Mouse (Mus musculus): ENCODE measurements around the gene Cgnl1. TPM values are rescaled to one million over a fixed set of nuclear protein-coding genes. Genes with fewer than 3 reads are reported as not detected.
A peak's percentile ranks its signal among the peaks of the same experiment; 100 is the strongest.

Gene Cgnl1
- polyA plus RNA-seq, 1 experiment from 2014 or later, result 6.3 TPM

DNA sequence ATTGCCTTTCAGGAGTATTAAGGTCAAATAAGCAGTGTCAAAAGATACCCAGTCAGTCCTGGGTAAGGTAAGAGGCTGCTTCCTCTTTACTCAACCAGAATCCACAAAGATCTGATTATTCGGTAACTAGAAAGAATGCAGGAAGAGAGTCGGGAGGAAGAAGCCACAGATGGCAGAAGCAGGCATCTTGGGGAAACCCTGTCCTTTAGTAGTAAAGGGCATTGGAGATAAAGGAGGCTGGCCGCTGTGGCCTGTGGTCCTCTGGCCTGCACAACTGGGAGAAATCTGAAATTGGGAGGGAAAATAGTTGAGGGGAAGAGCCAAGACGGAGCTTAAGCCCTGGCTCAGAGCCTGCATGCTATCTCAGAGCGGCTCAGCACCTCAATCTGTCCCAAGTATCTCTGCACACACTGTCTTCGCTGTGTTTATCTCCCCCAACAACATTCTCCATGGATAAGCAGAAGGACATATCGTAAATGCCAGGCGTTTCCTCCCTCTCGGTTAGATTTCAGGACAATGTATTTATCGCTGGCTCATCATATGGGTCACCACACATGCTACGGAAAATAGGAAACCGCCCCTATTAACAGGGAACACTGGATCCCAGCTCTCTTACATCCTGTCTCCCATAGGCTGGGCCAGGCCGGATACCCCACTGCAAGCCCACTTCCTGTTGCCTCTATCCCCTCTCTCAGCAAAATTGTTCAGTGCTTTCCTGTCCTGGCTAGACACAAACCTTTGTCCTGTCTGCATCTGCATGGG lies 164.9 kb downstream of the Cgnl1 start:
- H3K27ac ChIP-seq (replicated peaks), result no peak overlapping the region; the same call in 1 of the 2 replicates
- no peak for DNase-seq (ENCODE audit: low spot score)
- WGBS, result 84% methylated on average over 13 of the region's 13 CpGs

GRCm38 (mm10) chr9:71604914-71605635 lies 166.3 kb downstream of the Cgnl1 start:
- DNase-seq (ENCODE audit: low spot score), result no peak
- H3K4me1 ChIP-seq, result peaks cover 9% of the 10 kb centered on the region
- no peaks in the 10 kb centered on the region for H3K27me3 ChIP-seq (ENCODE audit: low read depth, poor library complexity, severe bottlenecking)
- H3K36me3 ChIP-seq, result no peaks in the 10 kb centered on the region
- WGBS, result 31% methylated on average over 6 of the region's 6 CpGs
- no peaks in the 10 kb centered on the region for H3K9me3 ChIP-seq (replicated peaks)
- H3K4me3 ChIP-seq, result no peak overlapping the region
- no peak overlapping the region for H3K27ac ChIP-seq (replicated peaks)

More for the DNA sequence above, 164.9 kb downstream of the Cgnl1 start:
- Histone ChIP-seq H3K9me3 (replicated peaks) (no peaks in the 10 kb centered on the region), H3K4me3 (no peak overlapping the region), H3K27me3 (ENCODE audit: low read depth, poor library complexity, severe bottlenecking) (no peaks in the 10 kb centered on the region), H3K4me1 (peaks cover 9% of the 10 kb centered on the region), H3K36me3 (no peaks in the 10 kb centered on the region)

DNA sequence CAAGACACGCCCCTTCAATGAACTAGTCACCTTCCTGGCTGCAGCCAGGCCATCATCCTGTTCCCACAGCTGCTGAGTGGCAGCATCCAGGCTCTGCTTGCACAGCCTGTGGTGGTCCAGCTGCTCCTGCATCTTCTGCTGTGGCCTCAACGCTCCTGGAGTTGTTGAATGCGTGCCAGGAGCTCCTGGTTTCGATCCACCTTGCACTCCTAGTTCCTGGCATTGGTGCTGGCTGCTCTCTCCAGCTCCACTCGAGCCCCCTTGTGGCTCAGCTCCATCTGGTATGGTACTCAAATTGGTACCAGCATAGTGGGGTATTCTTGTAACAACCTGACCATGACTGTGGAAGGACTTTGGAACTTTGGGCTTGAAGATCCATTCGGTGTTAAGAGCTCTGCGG lies 171.5 kb downstream of the Cgnl1 start:
- Histone ChIP-seq H3K36me3 (no peaks in the 10 kb centered on the region), H3K4me1 (peaks cover 14% of the 10 kb centered on the region), H3K27ac (replicated peaks) (no peak overlapping the region), H3K27me3 (ENCODE audit: low read depth, poor library complexity, severe bottlenecking) (no peaks in the 10 kb centered on the region), H3K4me3 (no peak overlapping the region), H3K9me3 (replicated peaks) (no peaks in the 10 kb centered on the region)
- 88% methylated on average over 7 of the region's 7 CpGs for WGBS
- DNase-seq (ENCODE audit: low spot score), result no peak

DNA sequence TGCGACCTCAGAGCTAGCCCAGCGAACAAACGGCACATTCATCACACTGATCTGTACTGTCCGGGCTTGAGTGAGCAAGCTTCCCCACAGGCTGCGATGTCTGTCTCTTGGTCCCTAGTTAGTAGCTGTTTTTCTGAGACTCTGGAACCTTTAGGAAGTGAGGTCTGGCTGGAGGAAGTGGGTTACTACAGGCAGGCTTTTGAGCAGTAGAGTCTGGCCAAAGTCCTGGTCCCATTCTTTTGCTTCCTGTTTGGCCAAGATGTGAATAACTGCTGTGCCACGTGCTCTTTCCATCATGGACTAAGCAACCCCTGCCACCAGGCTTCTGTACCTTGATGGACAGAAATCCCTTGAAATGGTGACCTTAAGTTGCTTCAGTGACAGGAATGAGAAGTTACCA lies 174.5 kb downstream of the Cgnl1 start:
- Histone ChIP-seq H3K27ac (replicated peaks) (no peak overlapping the region), H3K27me3 (ENCODE audit: low read depth, poor library complexity, severe bottlenecking) (peaks cover 3% of the 10 kb centered on the region), H3K4me3 (no peak overlapping the region), H3K4me1 (peaks cover 18% of the 10 kb centered on the region), H3K36me3 (no peaks in the 10 kb centered on the region), H3K9me3 (replicated peaks) (no peaks in the 10 kb centered on the region)
- DNase-seq (ENCODE audit: low spot score), result no peak
- 81% methylated on average over 6 of the region's 6 CpGs for WGBS

DNA sequence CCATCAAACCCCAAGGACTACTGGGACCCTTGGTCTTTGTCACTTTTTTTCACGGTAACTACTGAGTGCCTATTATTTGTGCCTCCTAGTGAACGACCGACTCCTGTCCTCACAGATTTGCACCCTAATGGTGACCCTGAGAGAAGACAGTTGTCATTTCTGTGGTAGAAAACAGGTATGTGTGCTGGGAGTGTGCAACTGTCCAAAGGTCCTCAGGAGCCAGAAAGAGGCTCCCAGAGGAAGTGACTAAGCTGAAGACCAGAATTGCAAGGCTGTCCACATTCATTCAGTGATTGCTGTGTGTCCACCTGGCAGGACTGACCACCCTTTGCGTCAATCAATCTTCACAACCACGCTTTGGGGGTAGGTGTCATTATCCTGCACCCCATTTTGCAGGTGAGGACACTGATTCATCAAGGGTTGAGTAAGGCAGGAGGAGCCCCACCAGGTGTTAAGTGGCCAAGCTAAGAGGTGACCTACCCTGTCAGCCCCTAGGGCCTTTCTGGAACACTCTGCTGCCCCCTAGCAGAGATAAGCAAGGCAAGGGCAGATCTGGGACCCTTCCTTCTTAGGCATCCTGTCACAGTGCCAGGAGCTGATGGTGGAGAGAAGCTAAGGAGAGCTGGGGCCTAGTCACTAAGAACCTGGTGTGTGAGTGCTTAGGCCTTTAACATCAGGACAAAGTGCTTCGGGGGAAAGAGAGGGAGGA lies 178.7 kb downstream of the Cgnl1 start:
- Histone ChIP-seq H3K4me1 (peaks cover 22% of the 10 kb centered on the region), H3K36me3 (no peaks in the 10 kb centered on the region), H3K4me3 (peak overlapping the region; percentile 77), H3K27me3 (ENCODE audit: low read depth, poor library complexity, severe bottlenecking) (peaks cover 21% of the 10 kb centered on the region), H3K9me3 (replicated peaks) (no peaks in the 10 kb centered on the region), H3K27ac (replicated peaks) (peak overlapping the region; percentile 76; the same call in 1 of the 2 replicates)
- 48% methylated on average over 6 of the region's 6 CpGs for WGBS
- no peak for DNase-seq (ENCODE audit: low spot score)

- Histone ChIP-seq H3K27me3 (ENCODE audit: low read depth, poor library complexity, severe bottlenecking) (peaks cover 21% of the 10 kb centered on the region), H3K4me1 (peaks cover 22% of the 10 kb centered on the region), H3K4me3 (peak within 1 kb of the TSS; percentile 77), H3K9me3 (replicated peaks) (no peaks in the 10 kb centered on the region), H3K27ac (replicated peaks) (peak within 1 kb of the TSS; percentile 76), H3K36me3 (no peaks in the 10 kb centered on the region)
- peak; percentile 73 for DNase-seq (ENCODE audit: low spot score)
- WGBS, result 2% methylated on average over 29 of the region's 29 CpGs
Measured at GRCm38 (mm10) chr9:71591938-71592548, 179.4 kb downstream of the Cgnl1 start, which contains the start of gene Myzap. Gene Myzap, minus strand, starts transcription at chr9:71592360.

DNA sequence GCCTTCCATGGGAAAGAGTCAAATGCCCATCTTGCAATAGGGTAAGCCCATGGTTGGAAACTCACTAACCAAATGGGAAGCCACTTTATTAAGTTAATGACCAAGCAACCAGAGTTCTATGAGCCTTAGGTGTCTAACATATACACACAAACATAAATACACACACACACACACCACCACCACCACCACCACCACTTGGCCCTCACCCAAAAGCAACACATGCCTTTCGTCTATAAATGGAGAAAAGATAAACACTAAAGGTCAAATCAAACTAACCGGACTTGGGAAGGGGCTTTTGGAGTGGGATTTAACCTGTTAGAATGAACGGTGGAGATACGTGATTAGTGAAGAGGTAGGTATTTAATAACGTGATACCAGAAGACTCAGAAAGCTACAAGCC lies 180.3 kb downstream of the Cgnl1 start:
- WGBS, result 78% methylated on average over 5 of the region's 5 CpGs
- Histone ChIP-seq H3K27ac (replicated peaks) (no peak overlapping the region), H3K9me3 (replicated peaks) (no peaks in the 10 kb centered on the region), H3K27me3 (ENCODE audit: low read depth, poor library complexity, severe bottlenecking) (peaks cover 21% of the 10 kb centered on the region), H3K4me3 (no peak overlapping the region), H3K4me1 (peaks cover 15% of the 10 kb centered on the region), H3K36me3 (no peaks in the 10 kb centered on the region)
- no peak for DNase-seq (ENCODE audit: low spot score)

- Histone ChIP-seq H3K4me1 (peaks cover 15% of the 10 kb centered on the region), H3K36me3 (no peaks in the 10 kb centered on the region), H3K4me3 (no peak overlapping the region), H3K27me3 (ENCODE audit: low read depth, poor library complexity, severe bottlenecking) (peaks cover 21% of the 10 kb centered on the region), H3K9me3 (replicated peaks) (peaks cover 12% of the 10 kb centered on the region), H3K27ac (replicated peaks) (no peak overlapping the region)
- WGBS, result 82% methylated on average over 7 of the region's 7 CpGs
- DNase-seq (ENCODE audit: low spot score), result no peak
Measured at GRCm38 (mm10) chr9:71589771-71590170, 181.6 kb downstream of the Cgnl1 start.

DNA sequence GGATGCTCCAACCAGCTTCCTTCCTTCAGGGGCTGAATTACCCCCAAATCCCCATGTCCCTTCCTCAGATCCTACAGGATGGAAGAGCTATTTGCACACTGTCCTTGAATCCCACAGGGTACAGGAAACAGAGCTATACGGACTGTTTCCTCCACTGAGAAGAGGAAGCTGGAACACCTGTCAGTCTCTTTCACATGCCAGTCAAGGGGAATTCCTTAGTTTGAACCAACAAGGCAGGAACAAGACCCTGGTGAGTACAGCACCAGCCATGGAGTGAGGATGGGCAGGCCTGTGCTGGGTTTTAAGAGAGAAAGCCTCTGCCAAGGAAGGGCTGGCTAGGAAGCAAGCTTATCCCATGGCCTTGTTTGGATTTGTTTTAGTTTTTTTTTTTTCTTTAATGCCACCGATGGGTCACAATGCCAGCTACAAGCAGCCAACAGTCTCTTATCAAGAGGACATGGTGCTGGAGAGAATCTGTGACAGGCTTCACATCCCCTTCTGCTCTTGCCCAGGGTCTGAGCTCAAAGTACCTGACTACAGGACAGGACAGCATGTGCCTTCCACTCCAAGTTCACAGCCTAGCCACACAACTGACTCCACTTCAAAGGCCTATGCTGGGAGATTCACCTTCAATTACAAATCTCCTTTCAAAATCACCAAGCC lies 182.3 kb downstream of the Cgnl1 start:
- peaks cover 13% of the 10 kb centered on the region for H3K9me3 ChIP-seq (replicated peaks)
- H3K27ac ChIP-seq (replicated peaks), result no peak overlapping the region
- H3K36me3 ChIP-seq, result no peaks in the 10 kb centered on the region
- H3K4me3 ChIP-seq, result no peak overlapping the region
- peaks cover 15% of the 10 kb centered on the region for H3K4me1 ChIP-seq
- no peak for DNase-seq (ENCODE audit: low spot score)
- WGBS, result 73% methylated on average over 2 of the region's 2 CpGs
- peaks cover 21% of the 10 kb centered on the region for H3K27me3 ChIP-seq (ENCODE audit: low read depth, poor library complexity, severe bottlenecking)

- DNase-seq (ENCODE audit: low spot score), result no peak
- WGBS, result 62% methylated on average over 3 of the region's 3 CpGs
- Histone ChIP-seq H3K27me3 (ENCODE audit: low read depth, poor library complexity, severe bottlenecking) (peaks cover 13% of the 10 kb centered on the region), H3K27ac (replicated peaks) (no peak overlapping the region), H3K36me3 (no peaks in the 10 kb centered on the region), H3K9me3 (replicated peaks) (peaks cover 13% of the 10 kb centered on the region), H3K4me3 (no peak overlapping the region), H3K4me1 (peaks cover 4% of the 10 kb centered on the region)
Measured at GRCm38 (mm10) chr9:71586408-71586807, 185.0 kb downstream of the Cgnl1 start.

GRCm38 (mm10) chr9:71582771-71583170 lies 188.6 kb downstream of the Cgnl1 start:
- Histone ChIP-seq H3K9me3 (replicated peaks) (peaks cover 13% of the 10 kb centered on the region), H3K4me3 (no peak overlapping the region), H3K36me3 (no peaks in the 10 kb centered on the region), H3K4me1 (peaks cover 4% of the 10 kb centered on the region), H3K27me3 (ENCODE audit: low read depth, poor library complexity, severe bottlenecking) (no peaks in the 10 kb centered on the region), H3K27ac (replicated peaks) (no peak overlapping the region)
- 78% methylated on average over 1 of the region's 1 CpGs for WGBS
- no peak for DNase-seq (ENCODE audit: low spot score)

Data from midbrain, embryonic 10.5 days (tissue).